In the genomic region with DNA sequence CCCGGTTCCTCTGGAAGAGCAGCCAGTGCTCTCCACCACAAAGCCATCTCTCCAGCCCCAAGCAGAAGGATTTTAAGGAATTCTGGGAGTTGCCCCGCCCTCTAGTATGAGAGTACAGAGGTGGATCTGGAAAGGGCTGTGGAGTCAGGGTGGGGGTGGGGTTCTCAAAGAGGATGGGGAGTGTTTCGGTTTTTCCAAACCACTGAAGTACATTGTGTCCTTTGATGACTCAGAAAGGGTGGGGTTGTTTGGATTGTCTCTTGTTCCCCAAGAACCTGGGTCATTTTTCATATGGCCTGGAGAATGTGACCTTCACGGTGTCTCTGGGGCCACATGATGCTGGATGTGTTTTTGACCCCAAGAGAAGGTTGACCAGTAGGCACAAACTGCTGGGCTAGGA, we compare ENCODE assay signal across 26 mouse cellular contexts. TPM values are rescaled to one million over a fixed set of nuclear protein-coding genes. Genes with fewer than 3 reads are reported as not detected.
DNase-seq lines count a peak whose midpoint lies in the region; ATAC-seq and TF ChIP-seq lines count a peak whose summit lies in the region.
"Had no signal": no experiment of that assay in that cellular context is flagged by ENCODE, and none has a peak within 500 bp of the region (broad histone marks: within the 10 kb centered on the region; RNA-seq: fewer than 3 reads in every experiment).

No protein-coding gene starts in this region.

- intact Hi-C loops in gastrocnemius, adult 2 months (cut with DNase I) = no loop called here

- no peak overlapping the region for H3ac ChIP-seq in C2C12 (ENCODE audit: control insufficient read depth, insufficient read length, low read depth)

- no peak overlapping the region for H3K9ac ChIP-seq in liver, postnatal 0 days (replicated peaks)
- no peak overlapping the region for H3K9ac ChIP-seq in liver, embryonic 12.5 days
- no peak overlapping the region for H3K9ac ChIP-seq in forebrain, embryonic 11.5 days (ENCODE audit: low read length)
- H3K9ac ChIP-seq: forebrain, embryonic 12.5 days; forebrain, postnatal 0 days; heart, embryonic 12.5 days; intestine, embryonic 15.5 days; limb, embryonic 15.5 days; liver, embryonic 14.5 days; lung, embryonic 14.5 days; midbrain, embryonic 15.5 days had no signal

- no peaks in the 10 kb centered on the region for H3K9me3 ChIP-seq in liver, postnatal 0 days (ENCODE audit: low read length)
- H3K9me3 ChIP-seq in liver, embryonic 12.5 days (replicated peaks) = no peaks in the 10 kb centered on the region
- no peaks in the 10 kb centered on the region for H3K9me3 ChIP-seq in forebrain, embryonic 11.5 days (ENCODE audit: control insufficient read depth, low read length)
- H3K9me3 ChIP-seq: forebrain, embryonic 12.5 days; G1E; heart, embryonic 12.5 days; intestine, embryonic 15.5 days; limb, embryonic 10.5 days; limb, embryonic 15.5 days; midbrain, embryonic 10.5 days; midbrain, embryonic 15.5 days had no signal

- peak; percentile 47; the same call in 1 of the 2 replicates for TF ChIP-seq EP300 in liver, postnatal 0 days (IDR thresholded peaks at IDR 0.05; ENCODE audit: low read depth)

- TF ChIP-seq CTCF in gastrocnemius, adult 2 months (IDR thresholded peaks at IDR 0.05) = no peak
- TF ChIP-seq CTCF in liver, postnatal 0 days (IDR thresholded peaks at IDR 0.05; ENCODE audit: low read depth) = no peak
- no peak for TF ChIP-seq CTCF in C2C12 (IDR thresholded peaks at IDR 0.05; ENCODE audit: control insufficient read depth, insufficient read depth, insufficient read length)

- peaks cover 14% of the 10 kb centered on the region for H3K36me3 ChIP-seq in liver, postnatal 0 days (replicated peaks; ENCODE audit: insufficient read depth, low read length)
- peaks cover 26% of the 10 kb centered on the region for H3K36me3 ChIP-seq in liver, embryonic 12.5 days
- H3K36me3 ChIP-seq in C2C12 (ENCODE audit: control insufficient read depth, insufficient read depth) = peaks cover 14% of the 10 kb centered on the region
- H3K36me3 ChIP-seq in forebrain, embryonic 11.5 days (ENCODE audit: control insufficient read depth, insufficient read depth, low read length) = no peaks in the 10 kb centered on the region
- H3K36me3 ChIP-seq: forebrain, embryonic 12.5 days; G1E; limb, embryonic 10.5 days; midbrain, embryonic 10.5 days; midbrain, embryonic 15.5 days had no signal

- WGBS in liver, postnatal 0 days (ENCODE audit: insufficient replicate concordance) = 81% methylated on average over 4 of the region's 4 CpGs
- 74% methylated on average over 4 of the region's 4 CpGs for WGBS in liver, embryonic 12.5 days (ENCODE audit: insufficient replicate concordance)
- WGBS in forebrain, embryonic 11.5 days = 83% methylated on average over 4 of the region's 4 CpGs

- no peaks in the 10 kb centered on the region for H3K27me3 ChIP-seq in liver, postnatal 0 days (ENCODE audit: insufficient read depth, low read length)
- H3K27me3 ChIP-seq in liver, embryonic 12.5 days (replicated peaks) = no peaks in the 10 kb centered on the region
- H3K27me3 ChIP-seq in C2C12 (ENCODE audit: control insufficient read depth, insufficient read depth, insufficient read length) = no peaks in the 10 kb centered on the region
- H3K27me3 ChIP-seq in forebrain, embryonic 11.5 days (ENCODE audit: control insufficient read depth, insufficient read depth, low read length) = no peaks in the 10 kb centered on the region
- H3K27me3 ChIP-seq: forebrain, embryonic 12.5 days; heart, embryonic 12.5 days; intestine, embryonic 15.5 days; limb, embryonic 15.5 days; midbrain, embryonic 15.5 days had no signal

- no peaks in the 10 kb centered on the region for H3K79me3 ChIP-seq in C2C12 (ENCODE audit: low read depth)

- H3K27ac ChIP-seq in gastrocnemius, adult 2 months = peak overlapping the region; percentile 80
- H3K27ac ChIP-seq in liver, postnatal 0 days (ENCODE audit: low read depth) = no peak overlapping the region
- H3K27ac ChIP-seq in liver, embryonic 12.5 days = no peak overlapping the region
- no peak overlapping the region for H3K27ac ChIP-seq in forebrain, embryonic 11.5 days (ENCODE audit: low read depth, low read length)
- H3K27ac ChIP-seq: forebrain, embryonic 12.5 days; hindbrain, postnatal 0 days; intestine, embryonic 15.5 days; limb, embryonic 10.5 days; limb, embryonic 15.5 days; liver, embryonic 14.5 days; midbrain, embryonic 10.5 days; midbrain, embryonic 15.5 days had no signal

- H3K4me2 ChIP-seq in liver, postnatal 0 days (ENCODE audit: low read depth, low read length) = no peak overlapping the region
- no peak overlapping the region for H3K4me2 ChIP-seq in liver, embryonic 12.5 days
- no peak overlapping the region for H3K4me2 ChIP-seq in forebrain, embryonic 11.5 days (ENCODE audit: low read depth, low read length, severe bottlenecking)
- H3K4me2 ChIP-seq: forebrain, embryonic 12.5 days; heart, embryonic 12.5 days; intestine, embryonic 15.5 days; limb, embryonic 15.5 days; lung, embryonic 14.5 days; midbrain, embryonic 15.5 days had no signal

- no peak for DNase-seq in gastrocnemius, adult 2 months
- DNase-seq in gastrocnemius, postnatal 10 days = no peak
- DNase-seq in liver, postnatal 0 days = no peak
- DNase-seq in ZHBTc4 (ENCODE audit: low read depth, low spot score) = peak; percentile 83
- no peak for DNase-seq in thymus, postnatal 14 days
- no peak for DNase-seq in forebrain, embryonic 11.5 days (ENCODE audit: low spot score)
- DNase-seq: cerebellum, adult 11-12 months; cerebellum, adult 9-11 months; forebrain, postnatal 0 days; layer of hippocampus, postnatal 36 days; thymus, adult 2 months had no signal

- ATAC-seq in liver, postnatal 0 days = peak; percentile 35; the same call in 1 of the 2 replicates
- ATAC-seq in liver, embryonic 12.5 days = no peak
- no peak for ATAC-seq in forebrain, embryonic 11.5 days (replicated peaks; ENCODE audit: low FRiP score)
- ATAC-seq: CD4-positive, CD25-positive, alpha-beta regulatory T cell, adult 4 months; forebrain, postnatal 0 days; hindbrain, postnatal 0 days; intestine, embryonic 15.5 days; midbrain, embryonic 15.5 days had no signal

- no peaks in the 10 kb centered on the region for H3K79me2 ChIP-seq in C2C12 (ENCODE audit: control insufficient read depth, insufficient read depth)

- no peaks in the 10 kb centered on the region for H3K4me1 ChIP-seq in liver, postnatal 0 days (ENCODE audit: insufficient read depth)
- H3K4me1 ChIP-seq in liver, embryonic 12.5 days = no peaks in the 10 kb centered on the region
- H3K4me1 ChIP-seq in forebrain, embryonic 11.5 days (replicated peaks; ENCODE audit: control insufficient read depth, insufficient read depth, low read length) = no peaks in the 10 kb centered on the region
- H3K4me1 ChIP-seq: forebrain, embryonic 12.5 days; limb, embryonic 10.5 days; midbrain, embryonic 10.5 days; midbrain, embryonic 15.5 days had no signal

- no peak overlapping the region for H3K4me3 ChIP-seq in gastrocnemius, adult 2 months
- H3K4me3 ChIP-seq in liver, postnatal 0 days (ENCODE audit: low read depth, low read length) = no peak overlapping the region
- H3K4me3 ChIP-seq in liver, embryonic 12.5 days = no peak overlapping the region
- H3K4me3 ChIP-seq in C2C12 (ENCODE audit: insufficient read depth, poor library complexity, severe bottlenecking) = no peak overlapping the region
- H3K4me3 ChIP-seq in forebrain, embryonic 11.5 days (ENCODE audit: low read depth, low read length) = no peak overlapping the region
- H3K4me3 ChIP-seq: erythroblast, embryonic 14.5 days; forebrain, embryonic 12.5 days; heart, embryonic 12.5 days; intestine, embryonic 15.5 days; limb, embryonic 10.5 days; limb, embryonic 15.5 days; midbrain, embryonic 10.5 days; midbrain, embryonic 15.5 days had no signal

TF ChIP-seq in C2C12, 6 proteins besides CTCF, POLR2A, EP300 and RAD21:
- TF ChIP-seq MAX (IDR thresholded peaks at IDR 0.05) (no peak), USF1 (IDR thresholded peaks at IDR 0.05; ENCODE audit: low read depth) (peak; percentile 52), FOSL1 (IDR thresholded peaks at IDR 0.05; ENCODE audit: insufficient read depth, low read length, poor library complexity, severe bottlenecking) (peak; percentile 10)

RNA-seq across cellular contexts. Expression of a gene that starts 45.2 kb away (rescaled TPM):
- 10 to 100 TPM in 1 of 2 experiments, 1 to 10 TPM in 1; 6.4 to 14.3 TPM for total RNA-seq in gastrocnemius, adult 2 months (2021)
- total RNA-seq in gastrocnemius, postnatal 10 days (2021) = 10 to 100 TPM; 13.2 to 21.0 TPM
- polyA plus RNA-seq in liver, postnatal 0 days (2015; fragmentation: Nextera tagmentation; extraction: Ambion mirVana) = 8.3 and 10.0 TPM in 2 replicates
- 5.8 and 10.3 TPM in 2 replicates for polyA plus RNA-seq in liver, embryonic 12.5 days (2016; fragmentation: Nextera tagmentation; extraction: Ambion mirVana)
- polyA plus RNA-seq in C2C12 (2012; fragmentation: generic; extraction: Trizol) = 16.7 TPM
- polyA plus RNA-seq in forebrain, embryonic 11.5 days (2014; fragmentation: Nextera tagmentation; extraction: Ambion mirVana) = 4.1 and 6.1 TPM in 2 replicates
